Mouse (Mus musculus): ENCODE data around the gene Txndc15.

GRCm38 (mm10) chr13:55742306-55742705 is 27.9 kb downstream of the Txndc15 start:
- no peak for TF ChIP-seq POLR2A (IDR thresholded peaks at IDR 0.05; ENCODE audit: extremely low read depth, insufficient read depth, low read length)
- TF ChIP-seq CTCF (IDR thresholded peaks at IDR 0.05; ENCODE audit: extremely low read depth, insufficient read depth, low read length) = no peak

Data from cortical plate, adult 2 months (tissue).